Mouse (Mus musculus): Measurements from ENCODE around the gene Gcg. TPM values are rescaled to one million over a fixed set of nuclear protein-coding genes. Genes with fewer than 3 reads are reported as not detected.

Gcg gene
- polyA plus RNA-seq (2015; fragmentation: Nextera tagmentation; extraction: Ambion mirVana), result 53.2 and 65.9 TPM in 2 replicates

GRCm38 (mm10) chr2:62483550-62483949, at the start of gene Gcg:
Gene Gcg, minus strand, starts transcription at chr2:62483650.
- Histone ChIP-seq H3K27ac (no peak within 1 kb of the TSS), H3K9ac (no peak within 1 kb of the TSS), H3K27me3 (replicated peaks) (no peaks in the 10 kb centered on the region), H3K4me1 (replicated peaks) (no peaks in the 10 kb centered on the region), H3K36me3 (no peaks in the 10 kb centered on the region), H3K4me2 (replicated peaks) (no peak within 1 kb of the TSS), H3K9me3 (no peaks in the 10 kb centered on the region), H3K4me3 (replicated peaks) (no peak within 1 kb of the TSS)
- 76% methylated on average over 9 of the region's 9 CpGs for WGBS
- no peak for ATAC-seq

DNA sequence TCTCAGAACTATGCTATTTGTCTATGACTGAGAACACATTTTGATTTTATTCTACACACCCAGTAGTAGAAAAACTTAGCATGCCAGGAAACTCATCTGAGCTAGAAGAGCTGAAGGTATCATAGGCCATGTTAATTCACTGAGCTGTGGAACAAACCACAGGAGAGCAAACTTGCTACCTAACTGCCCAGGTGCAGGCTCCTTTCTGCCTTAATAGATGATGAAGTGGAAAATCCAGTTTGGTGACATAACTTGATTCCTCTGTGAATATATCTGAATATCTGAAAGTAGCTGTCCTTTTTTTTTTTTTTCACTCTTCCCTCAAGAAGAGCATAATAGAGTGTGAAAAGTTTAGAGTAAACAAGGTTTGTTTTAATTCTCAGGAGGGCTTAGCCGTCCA, 47.6 kb upstream of the Gcg start:
- H3K4me2 ChIP-seq (replicated peaks), result no peak overlapping the region
- 32% methylated on average over 1 of the region's 1 CpGs for WGBS
- no peak overlapping the region for H3K4me3 ChIP-seq (replicated peaks)
- H3K9ac ChIP-seq, result no peak overlapping the region
- no peaks in the 10 kb centered on the region for H3K36me3 ChIP-seq
- no peaks in the 10 kb centered on the region for H3K9me3 ChIP-seq
- H3K27me3 ChIP-seq (replicated peaks), result no peaks in the 10 kb centered on the region
- no peak for ATAC-seq
- no peaks in the 10 kb centered on the region for H3K4me1 ChIP-seq (replicated peaks)
- H3K27ac ChIP-seq, result no peak overlapping the region

DNA sequence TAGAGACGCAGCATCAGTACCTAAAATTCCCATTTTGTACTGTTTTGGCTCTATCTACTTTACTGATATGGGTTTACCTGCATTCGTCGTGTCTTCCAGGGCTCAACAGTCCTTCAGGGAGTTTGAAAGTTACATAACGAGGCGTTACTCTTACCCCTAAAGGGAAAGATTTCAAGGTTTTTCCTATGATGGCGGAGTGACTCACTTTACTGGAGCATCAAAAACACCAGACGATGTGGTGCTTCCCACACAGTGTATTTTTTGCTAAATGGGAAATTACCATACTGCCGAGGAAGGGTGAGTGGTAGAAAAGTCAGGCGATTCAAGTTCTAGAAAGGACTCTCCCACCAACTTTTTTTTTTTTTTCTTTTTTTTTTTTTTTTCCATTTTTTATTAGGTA, 42.9 kb upstream of the Gcg start:
- 91% methylated on average over 9 of the region's 9 CpGs for WGBS
- ATAC-seq, result no peak
- Histone ChIP-seq H3K9ac (no peak overlapping the region), H3K4me2 (replicated peaks) (no peak overlapping the region), H3K4me1 (replicated peaks) (no peaks in the 10 kb centered on the region), H3K27me3 (replicated peaks) (no peaks in the 10 kb centered on the region), H3K4me3 (replicated peaks) (no peak overlapping the region), H3K36me3 (no peaks in the 10 kb centered on the region), H3K27ac (no peak overlapping the region), H3K9me3 (no peaks in the 10 kb centered on the region)

GRCm38 (mm10) chr2:62517790-62518189, 34.3 kb upstream of the Gcg start:
- H3K27me3 ChIP-seq (replicated peaks), result no peaks in the 10 kb centered on the region
- ATAC-seq, result no peak
- no peak overlapping the region for H3K4me2 ChIP-seq (replicated peaks)
- no peak overlapping the region for H3K9ac ChIP-seq
- no peak overlapping the region for H3K27ac ChIP-seq
- no peaks in the 10 kb centered on the region for H3K9me3 ChIP-seq
- 85% methylated on average over 2 of the region's 2 CpGs for WGBS
- H3K36me3 ChIP-seq, result no peaks in the 10 kb centered on the region
- H3K4me3 ChIP-seq (replicated peaks), result no peak overlapping the region
- H3K4me1 ChIP-seq (replicated peaks), result no peaks in the 10 kb centered on the region

DNA sequence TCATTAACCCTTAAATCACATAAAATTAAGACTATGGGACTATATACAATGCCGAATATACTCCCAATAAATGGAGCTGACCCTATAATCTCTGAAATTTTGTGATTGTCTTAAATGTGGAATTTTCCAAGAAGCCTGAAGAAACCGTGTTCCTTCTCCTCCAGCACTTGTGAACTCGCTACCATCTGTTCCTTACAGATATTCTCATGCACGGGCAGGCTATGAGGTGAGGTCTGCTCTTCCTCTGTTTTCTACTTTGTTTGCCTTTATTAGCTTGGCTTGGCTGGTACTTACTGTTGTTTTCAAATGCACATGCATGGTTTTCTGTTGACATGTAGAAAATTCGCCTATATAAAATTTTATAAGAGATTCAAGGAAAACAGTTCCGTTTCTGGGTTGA, 31.0 kb upstream of the Gcg start:
- Histone ChIP-seq H3K4me2 (replicated peaks) (no peak overlapping the region), H3K9ac (no peak overlapping the region), H3K9me3 (no peaks in the 10 kb centered on the region), H3K27ac (no peak overlapping the region), H3K36me3 (no peaks in the 10 kb centered on the region), H3K4me1 (replicated peaks) (no peaks in the 10 kb centered on the region), H3K27me3 (replicated peaks) (no peaks in the 10 kb centered on the region), H3K4me3 (replicated peaks) (no peak overlapping the region)
- 83% methylated on average over 6 of the region's 6 CpGs for WGBS
- ATAC-seq, result no peak

GRCm38 (mm10) chr2:62513477-62513876, 30.0 kb upstream of the Gcg start:
- Histone ChIP-seq H3K27ac (no peak overlapping the region), H3K36me3 (no peaks in the 10 kb centered on the region), H3K4me3 (replicated peaks) (no peak overlapping the region), H3K4me2 (replicated peaks) (no peak overlapping the region), H3K9me3 (no peaks in the 10 kb centered on the region), H3K27me3 (replicated peaks) (no peaks in the 10 kb centered on the region), H3K9ac (no peak overlapping the region), H3K4me1 (replicated peaks) (no peaks in the 10 kb centered on the region)
- 89% methylated on average over 15 of the region's 15 CpGs for WGBS
- ATAC-seq, result no peak

- Histone ChIP-seq H3K9me3 (no peaks in the 10 kb centered on the region), H3K4me2 (replicated peaks) (no peak overlapping the region), H3K4me1 (replicated peaks) (no peaks in the 10 kb centered on the region), H3K36me3 (no peaks in the 10 kb centered on the region), H3K27ac (no peak overlapping the region), H3K27me3 (replicated peaks) (no peaks in the 10 kb centered on the region), H3K4me3 (replicated peaks) (no peak overlapping the region), H3K9ac (no peak overlapping the region)
- WGBS, result 69% methylated on average over 5 of the region's 5 CpGs
- no peak for ATAC-seq
Measured at GRCm38 (mm10) chr2:62507130-62507529, 23.7 kb upstream of the Gcg start.

- Histone ChIP-seq H3K27me3 (replicated peaks) (no peaks in the 10 kb centered on the region), H3K36me3 (no peaks in the 10 kb centered on the region), H3K4me1 (replicated peaks) (no peaks in the 10 kb centered on the region), H3K4me3 (replicated peaks) (no peak overlapping the region), H3K9me3 (no peaks in the 10 kb centered on the region), H3K27ac (no peak overlapping the region), H3K4me2 (replicated peaks) (no peak overlapping the region), H3K9ac (no peak overlapping the region)
- no peak for ATAC-seq
- WGBS, result 72% methylated on average over 2 of the region's 2 CpGs
Measured at GRCm38 (mm10) chr2:62506441-62506840, 23.0 kb upstream of the Gcg start.

- no peaks in the 10 kb centered on the region for H3K27me3 ChIP-seq (replicated peaks)
- no peaks in the 10 kb centered on the region for H3K36me3 ChIP-seq
- H3K27ac ChIP-seq, result no peak overlapping the region
- no peak overlapping the region for H3K4me3 ChIP-seq (replicated peaks)
- no peak overlapping the region for H3K4me2 ChIP-seq (replicated peaks)
- no peaks in the 10 kb centered on the region for H3K9me3 ChIP-seq
- no peak for ATAC-seq
- no peak overlapping the region for H3K9ac ChIP-seq
- no peaks in the 10 kb centered on the region for H3K4me1 ChIP-seq (replicated peaks)
- 77% methylated on average over 4 of the region's 4 CpGs for WGBS
Measured at GRCm38 (mm10) chr2:62504269-62504796, 20.9 kb upstream of the Gcg start.

DNA sequence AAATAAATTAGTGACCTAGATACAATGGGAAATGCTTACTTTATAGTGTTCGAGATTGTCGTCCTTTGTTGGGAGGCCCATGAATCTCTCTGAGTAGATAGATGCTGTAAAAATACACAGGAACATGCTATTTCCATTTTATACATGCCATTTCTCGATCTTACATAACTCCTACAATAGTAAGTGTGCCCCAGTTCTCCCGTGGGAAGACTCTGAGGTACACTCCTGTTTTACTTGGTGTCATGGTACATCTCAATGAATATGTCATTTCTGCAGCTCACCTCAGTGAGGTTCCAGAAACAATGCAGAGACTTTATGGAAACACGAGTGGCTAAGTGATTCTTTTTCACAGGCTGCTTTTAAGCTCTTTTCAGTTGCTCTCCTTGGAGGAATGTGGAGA, 19.9 kb upstream of the Gcg start:
- H3K27ac ChIP-seq, result no peak overlapping the region
- no peak overlapping the region for H3K4me3 ChIP-seq (replicated peaks)
- H3K4me2 ChIP-seq (replicated peaks), result no peak overlapping the region
- H3K36me3 ChIP-seq, result no peaks in the 10 kb centered on the region
- no peak for ATAC-seq
- no peak overlapping the region for H3K9ac ChIP-seq
- 79% methylated on average over 5 of the region's 5 CpGs for WGBS
- H3K4me1 ChIP-seq (replicated peaks), result no peaks in the 10 kb centered on the region
- H3K9me3 ChIP-seq, result no peaks in the 10 kb centered on the region
- no peaks in the 10 kb centered on the region for H3K27me3 ChIP-seq (replicated peaks)

GRCm38 (mm10) chr2:62502516-62502915, 19.1 kb upstream of the Gcg start:
- Histone ChIP-seq H3K27ac (no peak overlapping the region), H3K36me3 (no peaks in the 10 kb centered on the region), H3K9ac (no peak overlapping the region), H3K4me1 (replicated peaks) (no peaks in the 10 kb centered on the region), H3K4me3 (replicated peaks) (no peak overlapping the region), H3K4me2 (replicated peaks) (no peak overlapping the region), H3K27me3 (replicated peaks) (no peaks in the 10 kb centered on the region), H3K9me3 (no peaks in the 10 kb centered on the region)
- ATAC-seq, result no peak
- WGBS, result 82% methylated on average over 4 of the region's 4 CpGs

DNA sequence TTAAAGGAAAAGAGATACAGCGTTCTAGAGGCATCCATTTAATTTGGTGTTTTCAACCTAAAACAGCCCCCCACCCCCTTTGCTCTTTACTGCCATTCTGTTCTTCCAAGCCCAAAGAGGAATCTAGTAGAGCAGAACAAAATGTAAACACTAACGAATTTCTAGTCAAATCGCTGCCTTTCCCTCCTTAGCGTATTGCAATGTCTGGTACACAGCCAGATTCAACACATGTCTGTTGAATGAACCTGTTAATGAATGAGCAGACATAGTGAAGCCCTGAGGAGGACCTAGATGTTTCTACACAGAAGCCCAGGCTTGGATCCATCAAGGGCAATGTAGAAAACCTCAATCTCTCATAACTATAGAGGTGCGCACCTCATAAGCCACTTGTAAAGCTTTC, 15.4 kb upstream of the Gcg start:
- 88% methylated on average over 5 of the region's 5 CpGs for whole genome bisulfite sequencing
- H3K4me2 ChIP-seq (replicated peaks), result no peak overlapping the region
- H3K4me3 ChIP-seq (replicated peaks), result no peak overlapping the region
- no peaks in the 10 kb centered on the region for H3K4me1 ChIP-seq (replicated peaks)
- ATAC-seq, result no peak
- no peaks in the 10 kb centered on the region for H3K36me3 ChIP-seq
- no peak overlapping the region for H3K9ac ChIP-seq
- no peaks in the 10 kb centered on the region for H3K27me3 ChIP-seq (replicated peaks)
- no peaks in the 10 kb centered on the region for H3K9me3 ChIP-seq
- H3K27ac ChIP-seq, result no peak overlapping the region

DNA sequence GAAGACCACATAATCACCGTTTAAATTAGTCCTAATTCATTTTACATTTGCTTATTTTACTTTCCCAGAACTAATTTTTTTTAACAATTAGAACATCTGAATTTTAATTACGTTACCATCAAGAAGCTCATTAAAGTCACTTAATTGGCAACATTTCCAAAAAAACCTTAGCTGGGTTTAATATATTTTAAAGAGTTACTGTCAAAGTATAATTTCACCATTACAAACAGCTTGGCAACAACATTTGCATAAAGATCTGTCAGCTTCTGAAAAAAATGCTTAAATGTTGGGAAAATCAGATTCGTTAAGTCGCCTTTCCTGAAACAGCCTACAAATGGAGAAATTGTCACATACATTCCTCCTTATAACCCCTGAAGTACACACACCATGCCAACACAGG, 14.6 kb upstream of the Gcg start:
- Histone ChIP-seq H3K9ac (no peak overlapping the region), H3K27me3 (replicated peaks) (no peaks in the 10 kb centered on the region), H3K4me2 (replicated peaks) (no peak overlapping the region), H3K4me3 (replicated peaks) (no peak overlapping the region), H3K27ac (no peak overlapping the region), H3K36me3 (no peaks in the 10 kb centered on the region), H3K4me1 (replicated peaks) (no peaks in the 10 kb centered on the region), H3K9me3 (no peaks in the 10 kb centered on the region)
- 90% methylated on average over 4 of the region's 4 CpGs for WGBS
- no peak for ATAC-seq
